Mouse (Mus musculus): ENCODE measurements around the gene Ly6g5c.

- TF ChIP-seq POLR2A (IDR thresholded peaks at IDR 0.05; ENCODE audit: low read depth, low read length) = no peak
- TF ChIP-seq CTCF (conservative IDR thresholded peaks at IDR 0.05; ENCODE audit: insufficient read depth, insufficient read length, low read depth, low read length) = no peak
Observed at GRCm38 (mm10) chr17:35156461-35157200, 48.6 kb downstream of the Ly6g5c start.

Data from kidney, adult 2 months (tissue).